Mouse (Mus musculus) embryonic fibroblast, embryonic 13.5 days (primary cell): ENCODE data around the gene Zfp358.

Experiments
- CTCF ChIP-seq: IDR thresholded peaks from 2 replicates; pipeline ENCODE4 v1.5.1; 2011; ENCODE audit warnings: mild to moderate bottlenecking, control low read depth, low read length, moderate library complexity, borderline replicate concordance; ENCODE audit not compliant: insufficient read depth
- POLR2A ChIP-seq: IDR thresholded peaks from 2 replicates; pipeline ENCODE4 v1.6.1; 2011; ENCODE audit warnings: low read depth, mild to moderate bottlenecking, control low read depth, low read length, moderate library complexity

DNA sequence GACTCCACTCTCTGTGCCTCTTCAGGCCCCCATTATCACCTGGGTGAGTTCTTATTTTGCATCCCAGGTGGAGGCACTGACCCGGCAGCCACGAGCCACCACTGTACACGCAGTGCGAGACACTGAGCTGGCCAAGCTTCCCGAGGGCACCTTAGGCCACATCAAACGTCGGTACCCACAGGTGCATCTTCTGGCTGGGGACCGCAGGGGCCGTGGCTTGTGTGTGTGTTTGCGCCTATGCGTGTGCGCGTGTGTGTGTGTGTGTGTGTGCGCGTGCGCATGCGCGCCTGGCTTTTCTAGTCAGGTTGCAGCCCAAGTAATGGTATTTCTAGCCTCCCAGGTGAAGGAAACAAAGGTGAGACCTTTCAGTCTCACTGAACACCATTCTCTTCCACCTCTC, 39.0 kb downstream of the Zfp358 start:
- TF ChIP-seq CTCF (no peak), POLR2A (no peak)
